Mouse (Mus musculus) 416B (cell line): Measurements from ENCODE around the gene Naxd.

Source experiments
- DNase-seq: peaks from one replicate; pipeline ENCODE4 v3.0.0; 2011; ENCODE audit warnings: low read depth

The Naxd gene

DNA sequence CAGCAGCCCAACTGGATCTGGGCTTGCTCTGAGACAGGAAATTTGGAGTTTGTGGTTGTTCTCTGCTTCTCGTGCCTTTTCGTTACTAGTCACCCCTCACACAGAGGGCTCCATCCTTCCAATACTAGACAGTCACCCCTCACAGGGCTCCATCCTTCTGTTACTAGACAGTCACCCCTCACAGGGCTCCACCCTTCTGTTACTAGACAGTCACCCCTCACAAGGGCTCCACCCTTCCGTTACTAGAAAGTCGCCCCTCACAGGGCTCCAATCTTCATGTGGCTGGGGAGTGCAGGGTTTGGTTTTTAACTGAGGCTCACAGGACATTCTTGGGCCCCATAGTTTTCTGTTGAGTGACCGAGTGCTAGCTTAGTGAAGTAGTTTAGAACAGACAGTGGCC is 15.9 kb downstream of the Naxd start:
- no peak for DNase-seq

DNA sequence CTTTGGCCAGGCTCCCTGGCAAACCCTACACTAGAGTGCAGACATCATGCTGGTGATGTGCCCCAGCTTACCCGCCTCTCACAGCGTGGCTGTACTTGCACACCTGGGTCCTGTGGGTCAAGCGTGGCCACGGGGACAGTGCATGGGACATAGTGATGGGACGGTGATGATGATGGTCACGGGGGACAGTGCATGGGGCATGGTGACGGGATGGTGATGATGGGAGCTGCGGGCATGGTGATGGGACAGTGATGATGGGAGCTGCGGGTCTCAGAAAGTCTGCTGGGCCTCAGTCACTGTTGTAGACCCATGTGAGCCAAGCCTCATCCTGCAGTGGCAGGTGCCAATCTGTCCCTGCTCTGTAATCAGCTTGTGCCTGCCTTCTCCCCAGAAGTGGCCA is 19.0 kb downstream of the Naxd start:
- DNase-seq: no peak

DNA sequence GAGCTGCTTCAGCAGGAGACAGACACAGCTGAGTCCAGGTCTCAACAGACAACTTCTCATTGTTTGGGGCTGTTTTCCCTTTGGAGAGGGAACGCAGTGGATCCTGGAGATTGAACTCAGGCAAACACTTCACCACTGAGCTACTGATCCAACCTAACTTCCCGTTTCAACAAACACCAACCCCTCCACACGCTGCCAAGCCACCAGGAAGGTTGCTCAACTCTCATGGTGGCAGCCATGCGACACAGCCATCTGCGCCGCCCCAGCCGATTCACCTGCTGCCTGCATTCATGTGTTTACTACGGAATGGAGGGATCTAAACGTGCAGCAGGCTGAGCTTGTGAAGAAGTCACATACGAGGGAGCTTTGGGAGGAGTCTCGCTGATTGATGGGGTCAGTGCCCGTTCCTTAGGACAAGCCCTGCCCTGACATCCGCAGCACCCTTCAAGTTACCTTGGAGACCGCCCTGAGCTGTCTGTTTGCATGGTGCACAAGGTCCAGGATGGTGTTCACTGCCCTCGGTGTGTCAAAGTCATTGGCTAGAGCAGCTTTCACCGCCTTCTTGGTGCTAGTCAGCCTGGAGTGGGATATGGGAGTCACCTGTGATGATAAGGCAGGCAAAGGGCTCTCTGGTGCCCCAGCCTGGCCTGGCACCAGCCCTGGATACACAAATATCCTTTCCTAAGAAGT is 20.2 kb downstream of the Naxd start:
- no peak for DNase-seq

DNA sequence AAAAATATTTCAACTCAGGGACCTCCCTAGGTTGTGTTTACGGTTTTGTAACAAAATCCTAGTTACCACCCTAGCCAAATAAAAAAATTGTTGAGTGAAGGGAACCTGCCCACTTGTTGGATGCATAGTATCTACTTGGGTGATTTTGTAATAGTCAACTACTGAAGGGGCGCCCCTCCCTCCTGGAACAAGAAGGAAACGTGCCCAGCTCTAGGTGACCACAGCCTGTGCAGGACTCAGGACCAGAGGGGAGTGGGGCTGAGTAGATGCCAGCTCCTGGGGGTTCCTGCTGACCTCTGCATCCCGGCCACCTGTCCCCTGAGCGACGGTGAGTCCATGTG is 20.7 kb downstream of the Naxd start:
- DNase-seq: no peak

DNA sequence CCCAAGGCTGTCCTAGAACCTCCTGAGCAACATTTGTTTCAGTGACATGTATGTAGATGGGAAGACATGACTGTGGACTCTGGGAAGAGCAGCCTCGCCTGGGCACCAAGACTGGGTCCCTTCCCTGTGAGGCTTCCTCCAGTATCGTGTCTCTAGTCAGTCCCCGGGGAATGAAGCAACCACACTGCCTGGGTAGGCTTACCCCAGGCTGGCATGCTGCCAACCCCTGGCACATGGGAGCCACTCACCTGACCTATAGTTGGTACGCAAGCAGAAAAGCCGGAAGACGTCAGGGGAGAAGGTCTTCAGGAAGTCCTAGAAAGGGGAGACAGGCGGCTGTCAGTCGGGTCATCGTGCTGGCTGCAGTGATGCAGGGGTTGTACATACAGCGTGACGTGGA is 21.4 kb downstream of the Naxd start:
- DNase-seq: no peak

DNA sequence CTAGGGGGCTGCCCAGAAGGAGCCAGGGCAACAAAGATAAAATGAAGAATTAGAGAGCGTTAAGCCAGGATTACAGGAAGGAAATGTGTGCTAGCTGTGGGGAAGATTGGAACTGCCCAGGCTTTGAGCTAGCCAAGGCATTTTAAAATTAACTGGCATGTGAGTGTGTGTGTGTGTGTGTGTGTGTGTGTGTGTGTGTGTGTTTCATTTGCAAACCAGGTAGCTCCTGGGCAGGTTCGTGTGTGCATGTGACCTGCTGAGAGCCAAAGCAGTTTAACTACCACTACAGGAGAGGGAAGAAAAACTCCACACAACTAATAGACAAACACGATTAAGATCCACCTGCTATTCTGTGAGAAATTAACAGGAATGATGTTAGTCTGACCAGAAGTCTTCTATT is 26.0 kb downstream of the Naxd start:
- DNase-seq: no peak

DNA sequence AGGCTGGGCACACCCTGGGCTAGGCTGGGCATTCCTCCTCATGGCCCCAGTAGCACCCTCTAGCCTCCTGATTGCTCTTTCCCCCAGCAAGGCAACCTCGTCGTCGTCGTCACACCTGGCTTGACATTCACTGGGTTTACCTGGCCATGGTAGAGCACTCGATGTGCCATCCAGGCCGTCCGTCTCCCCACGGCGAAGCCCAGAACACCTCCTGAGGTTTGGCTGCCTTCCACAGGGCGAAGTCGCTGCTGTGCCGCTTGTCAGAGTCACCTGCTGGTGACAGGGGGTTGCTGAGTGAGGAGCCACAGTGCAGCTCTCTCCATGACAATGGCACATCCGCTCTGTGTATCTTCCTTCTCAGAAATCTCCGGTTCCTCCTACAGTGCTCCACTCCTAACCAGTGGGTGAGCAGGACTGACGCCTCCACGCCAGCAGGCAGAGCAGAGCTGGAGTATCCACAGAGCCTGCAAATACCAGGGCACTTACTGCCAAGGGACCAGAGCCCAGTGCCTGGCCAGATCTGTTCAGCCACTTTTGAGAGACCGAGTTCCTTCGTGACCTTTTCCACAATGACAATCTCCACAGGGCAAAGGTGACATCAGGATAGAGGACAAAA is 33.0 kb downstream of the Naxd start:
- DNase-seq: no peak

DNA sequence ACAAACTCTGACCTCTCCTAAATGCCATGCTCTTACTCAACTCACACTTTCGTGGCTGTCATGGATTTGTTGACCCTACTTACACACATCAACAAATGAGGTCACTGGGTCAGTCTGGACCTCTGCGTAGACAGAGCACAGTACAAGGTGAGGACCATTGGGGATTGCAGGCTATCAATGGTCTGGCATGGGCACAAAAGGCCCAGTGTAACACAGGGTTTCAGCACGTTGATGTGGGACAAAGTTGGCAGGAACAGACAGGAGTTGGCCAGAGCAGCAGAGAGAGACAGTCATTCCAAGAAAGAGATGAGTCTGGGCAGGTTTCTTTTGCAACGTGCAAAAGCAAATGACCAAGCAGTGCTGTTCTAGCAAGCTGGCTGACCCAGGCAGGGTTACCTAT is 33.5 kb downstream of the Naxd start:
- no peak for DNase-seq

DNA sequence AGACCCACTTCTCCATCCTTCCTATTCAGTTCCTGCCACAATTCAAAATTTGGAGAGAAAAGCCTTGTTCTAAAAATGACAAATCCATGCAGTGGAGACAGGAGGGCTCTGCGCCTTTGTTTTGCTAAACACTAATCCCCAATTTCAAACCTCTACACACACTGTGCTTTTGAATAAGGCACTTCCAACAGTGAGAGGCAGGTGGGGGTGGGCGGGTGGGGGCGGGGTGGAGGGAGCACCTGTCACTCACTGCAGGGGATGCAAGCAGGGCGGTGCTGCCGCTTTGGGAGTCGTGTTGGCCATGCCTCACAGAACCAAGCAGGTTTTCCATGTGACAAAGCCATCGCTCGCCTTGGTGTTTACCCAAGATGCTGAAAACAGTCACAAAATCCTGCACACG is 37.2 kb downstream of the Naxd start:
- no peak for DNase-seq

DNA sequence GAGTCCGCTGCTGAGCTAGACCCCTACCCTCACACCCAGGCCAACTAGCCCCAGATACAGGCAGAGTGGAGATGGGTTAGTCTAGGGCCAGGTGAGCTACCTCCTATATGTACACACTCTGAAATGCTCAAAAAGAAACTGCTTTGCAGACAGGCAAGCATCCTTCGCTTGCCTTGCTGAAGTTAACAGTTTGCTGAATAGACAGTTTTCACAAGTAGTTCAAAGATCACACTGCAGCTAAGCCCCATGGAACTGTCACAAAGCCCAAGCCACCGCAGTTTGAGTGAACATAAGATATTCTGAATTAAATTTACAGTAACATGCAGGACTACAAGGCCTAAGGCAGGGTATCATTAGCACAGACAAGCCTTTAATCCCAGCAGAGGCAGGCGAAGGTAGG is 41.7 kb downstream of the Naxd start:
- no peak for DNase-seq

DNA sequence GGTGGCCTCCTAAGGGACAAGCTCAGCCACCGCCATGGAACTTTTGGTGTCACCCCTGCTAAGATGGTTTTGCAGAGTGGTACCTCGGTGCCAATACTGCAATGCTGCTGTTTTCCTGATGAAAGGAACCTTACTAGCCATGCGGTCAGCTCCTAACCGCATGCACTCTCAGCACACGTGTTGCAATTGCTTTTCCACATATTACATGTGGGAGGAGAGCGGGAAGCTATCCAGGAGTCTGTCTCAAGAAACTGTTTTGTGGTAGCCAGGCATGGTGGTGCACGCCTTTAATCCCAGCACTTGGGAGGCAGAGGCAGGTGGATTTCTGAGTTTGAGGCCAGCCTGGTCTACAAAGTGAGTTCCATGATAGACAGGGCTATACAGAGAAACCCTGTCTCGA is 42.9 kb downstream of the Naxd start:
- DNase-seq: no peak

DNA sequence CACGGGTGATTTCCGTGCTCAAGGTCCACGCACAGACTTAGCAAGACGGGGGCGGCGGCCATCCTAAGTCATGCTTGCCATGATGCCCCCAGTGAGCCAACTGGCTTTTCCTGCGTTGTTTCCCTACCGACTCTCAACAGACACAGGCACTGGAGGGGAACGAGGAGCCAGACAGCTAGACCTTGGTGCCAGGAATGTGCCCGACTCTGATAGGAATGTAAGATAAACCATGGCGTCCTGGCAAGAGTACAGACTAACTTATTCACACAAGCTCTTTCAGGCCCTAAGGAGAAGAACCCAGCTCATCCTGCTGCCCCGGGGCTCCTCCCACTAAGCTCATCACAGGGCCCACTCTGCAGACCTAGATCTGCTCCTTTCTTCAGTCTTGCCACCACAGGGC is 44.7 kb downstream of the Naxd start:
- DNase-seq: no peak

DNA sequence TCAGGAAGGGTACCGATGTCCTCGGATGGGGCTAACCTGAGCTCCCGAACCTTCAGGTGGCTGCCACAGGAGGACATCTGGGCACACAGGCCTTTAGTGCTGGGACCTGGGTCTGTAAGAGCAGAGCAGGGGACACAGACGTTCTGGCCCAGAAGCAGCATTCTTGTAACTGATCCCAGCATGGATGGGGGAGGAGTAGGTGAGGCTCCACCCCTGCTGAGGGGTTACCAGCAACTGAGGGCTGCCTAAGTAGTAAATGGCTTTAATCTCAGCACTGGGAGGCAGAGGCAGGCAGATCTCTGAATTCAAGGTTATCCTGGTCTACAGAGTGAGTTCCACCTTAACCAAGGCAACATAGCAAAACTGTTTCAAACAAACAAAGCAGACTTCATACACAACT is 45.6 kb downstream of the Naxd start:
- DNase-seq: no peak

DNA sequence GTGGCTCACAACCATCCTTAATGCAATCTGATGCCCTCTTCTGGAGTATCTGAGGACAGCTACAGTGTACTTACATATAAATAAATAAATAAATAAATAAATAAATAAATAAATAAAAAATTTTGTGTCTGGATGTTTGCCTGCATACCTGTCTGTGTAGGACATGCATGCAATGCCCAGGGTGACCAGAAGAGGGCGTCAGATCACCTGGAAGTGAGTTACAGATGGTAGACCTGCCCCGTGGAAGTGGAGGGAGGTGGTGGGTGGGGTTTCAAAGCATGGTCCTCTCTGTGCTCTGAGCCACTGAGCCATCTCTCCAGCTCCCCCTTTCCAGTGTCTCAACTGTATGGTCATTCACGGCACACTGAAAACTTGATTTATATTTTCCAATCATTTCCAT is 47.1 kb downstream of the Naxd start:
- peak; percentile 55 for DNase-seq

DNA sequence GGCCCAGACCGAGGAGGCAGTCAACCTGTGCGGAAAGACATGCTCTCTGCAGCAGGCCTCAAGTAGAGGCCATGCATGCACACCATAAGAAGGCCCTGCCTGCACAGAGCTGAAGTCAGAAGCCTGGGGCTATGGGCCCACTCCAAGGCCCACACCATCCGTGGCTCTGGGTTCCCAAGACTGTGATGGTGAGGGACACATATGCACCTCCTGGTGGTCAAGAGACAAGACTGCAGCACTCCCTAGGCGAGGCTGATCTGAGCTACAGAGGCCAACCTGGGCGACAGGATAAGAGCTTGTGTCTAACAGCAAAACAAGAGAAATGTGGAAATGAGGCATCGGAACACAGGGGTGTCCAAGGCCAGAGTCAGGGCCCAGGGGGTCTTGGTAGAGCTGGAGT is 49.8 kb downstream of the Naxd start:
- DNase-seq: peak; percentile 51

DNA sequence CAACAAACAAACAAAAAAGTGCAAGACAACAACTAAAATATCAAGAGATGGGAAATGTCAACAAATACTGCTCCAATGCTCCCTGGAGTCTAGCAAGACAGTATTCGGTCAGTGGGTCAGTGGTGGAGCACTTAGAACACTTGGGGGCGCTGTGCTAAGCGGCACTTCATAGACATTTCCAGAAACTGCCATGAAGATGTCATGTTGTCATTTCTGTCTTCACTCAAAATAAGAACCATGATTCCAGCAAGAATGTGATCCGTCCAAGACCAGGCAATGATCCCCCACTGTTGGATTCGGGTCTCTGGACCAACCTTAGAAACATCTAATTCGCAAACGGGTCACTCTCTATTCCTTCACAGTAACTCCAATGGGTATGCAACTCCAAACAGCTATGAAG is 52.4 kb downstream of the Naxd start:
- DNase-seq: peak; percentile 88

DNA sequence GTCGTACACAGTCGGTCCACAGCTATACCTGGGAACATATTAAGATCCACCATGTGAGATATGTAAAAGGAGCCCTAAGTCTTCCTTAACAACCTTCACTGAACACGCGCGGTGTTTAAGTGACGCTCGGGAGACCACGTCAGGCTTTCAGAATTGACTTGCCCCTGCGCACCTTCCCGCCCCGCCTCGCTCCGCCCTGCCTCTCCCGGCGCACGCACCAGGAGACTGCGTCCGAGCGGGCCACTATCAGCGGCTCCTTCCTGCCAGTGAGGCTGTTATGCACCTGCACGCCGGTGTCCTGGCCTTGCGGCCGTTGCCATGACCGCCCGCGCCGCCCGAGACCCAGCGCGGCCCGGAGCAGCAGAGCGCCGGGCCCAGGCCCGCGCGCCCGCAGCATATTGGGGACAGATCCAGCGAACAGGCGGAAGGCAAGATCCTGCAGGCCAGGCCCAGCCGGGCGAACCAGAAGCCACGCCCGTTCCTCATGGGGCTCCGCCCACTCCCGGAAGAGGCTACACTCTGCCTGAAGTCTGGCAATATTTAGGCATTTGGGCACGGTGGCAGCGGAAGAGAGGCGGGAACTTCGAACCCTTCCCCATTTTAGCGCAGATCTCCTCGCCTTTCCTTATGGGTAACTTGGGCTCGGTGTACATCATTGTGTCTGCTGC is 53.1 kb downstream of the Naxd start, which contains the start of gene Cars2:
TSS of gene Cars2 (minus strand) at position 503 of the 668 bp plus-strand sequence.
- DNase-seq: peak; percentile 93

DNA sequence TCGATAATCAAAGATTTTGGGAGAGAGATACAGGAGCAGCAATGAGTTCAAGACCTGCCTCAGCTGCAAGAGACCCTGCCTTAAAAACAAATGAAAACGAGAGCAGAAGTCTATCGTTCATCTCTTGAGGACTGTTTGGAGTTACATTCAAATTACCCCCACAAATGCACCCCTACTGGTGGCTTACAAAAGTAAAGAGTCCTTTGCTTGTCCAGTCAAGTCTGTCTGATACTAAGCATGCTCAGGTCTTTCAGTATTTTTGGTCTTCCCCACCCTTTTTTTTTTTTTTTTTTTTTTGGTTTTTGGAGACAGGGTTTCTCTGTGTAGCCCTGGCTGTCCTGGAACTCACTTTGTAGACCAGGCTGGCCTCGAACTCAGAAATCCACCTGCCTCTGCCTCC is 54.2 kb downstream of the Naxd start:
- DNase-seq: peak; percentile 75

DNA sequence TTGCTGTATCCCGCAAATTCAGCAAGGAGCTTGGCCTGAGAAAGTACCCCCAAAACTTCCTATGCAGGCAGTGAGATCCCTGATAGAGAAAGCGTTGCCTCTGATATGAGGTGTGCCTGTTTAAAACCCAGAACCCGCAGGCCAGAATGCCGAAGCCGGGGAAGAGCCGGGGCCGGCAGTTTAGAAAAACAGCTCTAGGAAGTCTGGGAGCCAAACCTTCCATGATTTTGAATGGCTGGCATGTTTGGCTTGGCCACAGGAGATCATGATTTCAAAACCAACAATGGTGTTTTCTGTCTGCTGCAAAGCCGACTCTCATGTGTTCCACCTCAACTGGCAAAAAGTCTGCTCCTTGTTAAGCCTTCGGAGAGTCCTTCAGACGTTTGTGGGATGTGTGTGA is 55.1 kb downstream of the Naxd start:
- DNase-seq: no peak

DNA sequence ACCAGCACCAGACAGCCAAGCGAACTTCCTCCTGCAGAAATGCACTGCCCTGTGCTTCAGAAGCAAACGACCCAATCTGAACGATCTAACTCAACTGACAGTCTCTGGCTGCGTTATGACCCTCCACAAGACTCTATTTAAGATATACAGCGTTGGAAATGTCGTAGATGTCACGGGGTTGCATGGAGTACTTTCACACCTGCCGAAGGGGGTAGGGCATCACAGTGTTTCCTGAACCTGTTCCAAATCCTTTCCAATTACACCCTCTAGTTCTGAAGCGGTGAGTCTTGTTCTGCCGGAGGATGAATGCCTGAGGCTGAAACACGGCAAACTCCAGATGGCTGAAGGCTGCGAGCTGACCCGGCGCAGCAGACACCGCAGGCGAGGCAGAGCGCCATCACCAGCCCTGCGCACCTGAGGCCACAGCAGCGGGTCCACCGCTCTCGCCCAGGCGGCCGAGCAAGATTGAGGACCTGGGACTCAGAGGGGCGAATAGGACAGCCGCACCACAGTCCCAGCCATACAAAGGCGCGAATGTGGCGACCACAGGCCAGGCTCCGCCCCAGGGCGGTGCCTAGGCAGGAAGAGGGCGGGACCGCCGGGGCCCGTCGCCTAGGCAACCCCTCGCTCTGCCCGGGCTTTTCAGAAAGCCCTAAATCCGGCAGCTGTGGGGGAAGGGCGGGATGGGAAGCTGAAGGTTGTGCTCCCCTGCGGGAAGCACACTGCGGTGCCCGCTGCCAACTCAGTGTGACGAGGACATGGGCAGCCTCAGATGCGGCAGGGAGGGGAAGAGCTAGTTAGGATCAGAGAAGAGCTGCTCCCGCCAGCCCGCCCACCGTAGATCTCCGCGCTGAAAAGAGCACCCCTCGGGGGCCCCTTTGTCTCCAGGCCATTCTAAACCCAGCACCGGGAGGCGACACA is 57.8 kb downstream of the Naxd start, which contains the start of gene Ing1:
TSS of gene Ing1 (plus strand) at position 773 of the 921 bp plus-strand sequence.
- DNase-seq: peak; percentile 97

DNA sequence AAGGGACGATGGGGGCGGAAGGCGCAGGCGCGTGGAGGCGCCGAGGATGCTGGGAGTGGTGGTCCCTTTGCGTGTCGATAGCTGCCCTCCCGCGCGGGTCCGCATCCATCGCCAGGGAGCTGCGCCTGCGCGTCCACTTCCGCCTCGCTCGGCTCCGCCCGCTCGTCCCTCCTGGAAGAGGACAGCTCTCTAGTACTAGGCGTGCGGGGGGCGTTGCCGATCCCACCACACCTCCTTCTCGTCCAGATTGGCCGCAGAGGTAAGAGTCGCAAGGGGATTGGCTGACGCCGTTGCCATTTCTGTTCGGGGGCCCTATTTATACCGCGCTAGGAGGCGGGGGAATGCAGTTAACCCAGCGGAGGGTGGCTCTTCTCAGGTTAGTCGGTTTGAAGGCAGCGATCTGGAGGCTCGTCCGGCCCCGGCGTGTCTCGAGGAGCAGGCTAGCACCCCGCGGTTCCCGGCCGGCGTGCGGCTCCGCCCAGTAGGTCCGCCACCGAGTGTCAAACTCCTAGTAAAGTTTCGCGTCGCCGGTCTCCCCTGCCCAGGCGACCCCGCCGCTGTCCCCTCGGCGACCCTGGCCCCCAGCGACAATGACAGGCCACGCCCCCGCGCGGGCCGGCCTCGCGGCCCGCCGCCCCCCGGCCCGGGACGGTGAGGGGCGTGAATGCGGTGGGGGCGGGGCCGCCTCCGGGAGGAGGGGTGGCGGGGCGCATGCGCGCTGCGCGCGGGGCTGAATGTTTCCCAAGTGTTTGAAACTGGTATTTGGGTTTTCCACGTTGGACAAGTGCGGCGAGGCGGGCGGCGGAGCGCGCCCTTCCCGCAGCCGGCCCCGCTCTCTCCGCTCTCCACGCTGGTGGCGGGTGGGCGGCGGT is 58.6 kb downstream of the Naxd start:
- DNase-seq: peak; percentile 100
